Mouse (Mus musculus): ENCODE results near the gene Tuba4a. TPM values are rescaled to one million over a fixed set of nuclear protein-coding genes. Genes with fewer than 3 reads are reported as not detected.

Gene Tuba4a
- total RNA-seq, 2 experiments from 2014 or later = 778 to 837 TPM

- intact Hi-C loops (cut with DNase I) = loop anchor here (5.0 kb wide), 1 partner anchor 102 kb away; the partner anchor contains the start of gene Dnpep
- peak; percentile 60 to 72 for DNase-seq
Observed at GRCm38 (mm10) chr1:75214886-75215285, 4.8 kb downstream of the Tuba4a start.

GRCm38 (mm10) chr1:75214442-75214841, 5.2 kb downstream of the Tuba4a start:
- intact Hi-C loops (cut with DNase I) = loop anchor here (5.0 kb wide), 1 partner anchor 103 kb away; the partner anchor contains the start of gene Dnpep
- no peak for DNase-seq

GRCm38 (mm10) chr1:75213096-75213495, 6.6 kb downstream of the Tuba4a start:
- intact Hi-C loops (cut with DNase I) = loop anchor here (5.0 kb wide), 1 partner anchor 104 kb away; the partner anchor contains the start of gene Dnpep
- no peak for DNase-seq

GRCm38 (mm10) chr1:75212542-75212941, 7.1 kb downstream of the Tuba4a start:
- no peak for DNase-seq
- intact Hi-C loops (cut with DNase I) = loop anchor here (5.0 kb wide), 1 partner anchor 105 kb away; the partner anchor contains the start of gene Dnpep

- DNase-seq = no peak
- intact Hi-C loops (cut with DNase I) = loop anchor here (5.0 kb wide), 1 partner anchor 106 kb away; the partner anchor contains the start of gene Dnpep
Observed at GRCm38 (mm10) chr1:75211141-75211708, 8.4 kb downstream of the Tuba4a start.

GRCm38 (mm10) chr1:75210136-75211087, 9.3 kb downstream of the Tuba4a start, which contains the start of the genes Glb1l and Stk16:
Gene Glb1l (minus strand): TSS chr1:75210813.
Gene Stk16 (plus strand): TSS chr1:75210838.
- DNase-seq = peak; percentile 97
- intact Hi-C loops (cut with DNase I) = loop anchor here (5.0 kb wide), 1 partner anchor 107 kb away; the partner anchor contains the start of gene Dnpep

- DNase-seq = peak; percentile 35 to 46
- intact Hi-C loops (cut with DNase I) = loop anchor here (1.0 kb wide), 1 partner anchor 17 kb away; the partner anchor contains the start of genes Ankzf1 and Atg9a
Observed at GRCm38 (mm10) chr1:75208967-75209678, 10.5 kb downstream of the Tuba4a start.

- intact Hi-C loops (cut with DNase I) = no loop called here
- no peak for DNase-seq
Observed at GRCm38 (mm10) chr1:75201236-75201635, 18.4 kb downstream of the Tuba4a start.

- peak in 1 of 2 experiments; percentile 32 for DNase-seq
- intact Hi-C loops (cut with DNase I) = loop anchor here (1.0 to 5.0 kb wide), 2 partner anchors 17 to 125 kb away; partner anchors contain the start of gene Dnpep
Observed at GRCm38 (mm10) chr1:75192452-75192851, 27.2 kb downstream of the Tuba4a start.

GRCm38 (mm10) chr1:75191622-75192402, 27.9 kb downstream of the Tuba4a start, which contains the start of the genes Ankzf1 and Atg9a:
Gene Ankzf1 (plus strand): TSS chr1:75192151.
Gene Atg9a (minus strand): TSS chr1:75192196.
- intact Hi-C loops (cut with DNase I) = loop anchor here (1.0 to 5.0 kb wide), 3 partner anchors 17 to 125 kb away; partner anchors contain the start of genes Dnpep and Zfand2b
- DNase-seq = peak; percentile 89 to 92

GRCm38 (mm10) chr1:75191258-75191621, 28.4 kb downstream of the Tuba4a start:
- intact Hi-C loops (cut with DNase I) = loop anchor here (2.0 to 5.0 kb wide), 2 partner anchors 22 to 126 kb away; partner anchors contain the start of genes Dnpep and Zfand2b
- no peak for DNase-seq

- no peak for DNase-seq
- intact Hi-C loops (cut with DNase I) = loop anchor here (2.0 to 5.0 kb wide), 2 partner anchors 22 to 127 kb away; partner anchors contain the start of genes Dnpep and Zfand2b
Observed at GRCm38 (mm10) chr1:75190577-75190976, 29.1 kb downstream of the Tuba4a start.

- intact Hi-C loops (cut with DNase I) = no loop called here
- DNase-seq = no peak
Observed at GRCm38 (mm10) chr1:75187914-75188483, 31.7 kb downstream of the Tuba4a start.

GRCm38 (mm10) chr1:75187126-75187525, 32.5 kb downstream of the Tuba4a start:
- no peak for DNase-seq
- intact Hi-C loops (cut with DNase I) = no loop called here

GRCm38 (mm10) chr1:75185495-75185894, 34.2 kb downstream of the Tuba4a start:
- intact Hi-C loops (cut with DNase I) = no loop called here
- no peak for DNase-seq

GRCm38 (mm10) chr1:75182160-75182559, 37.5 kb downstream of the Tuba4a start:
- no peak for DNase-seq
- intact Hi-C loops (cut with DNase I) = loop anchor here (5.0 kb wide), 1 partner anchor 70 kb away; no protein-coding TSS in a partner anchor

- intact Hi-C loops (cut with DNase I) = loop anchor here (5.0 kb wide), 1 partner anchor 71 kb away; no protein-coding TSS in a partner anchor
- DNase-seq = no peak
Observed at GRCm38 (mm10) chr1:75181377-75181870, 38.2 kb downstream of the Tuba4a start.

GRCm38 (mm10) chr1:75180741-75181140, 38.9 kb downstream of the Tuba4a start:
- intact Hi-C loops (cut with DNase I) = loop anchor here (5.0 kb wide), 1 partner anchor 72 kb away; no protein-coding TSS in a partner anchor
- DNase-seq = no peak
